Mouse (Mus musculus) liver, adult 2 months (tissue): ENCODE results near the gene Evpl. TPM values are rescaled to one million over a fixed set of nuclear protein-coding genes. Genes with fewer than 3 reads are reported as not detected.

Source experiments
- DNase-seq: peaks from one replicate; pipeline ENCODE4 v3.0.0-alpha.2; 2011; ENCODE audit warnings: low read depth, low spot score; ENCODE audit errors: extremely low read depth
- H3K27ac ChIP-seq: fragments of 200-500 bp; replicated peaks from 2 replicates; pipeline ENCODE4 v1.5.1; 2012; ENCODE audit warnings: low read depth, mild to moderate bottlenecking, control low read depth, inconsistent platforms, low read length; ENCODE audit not compliant: insufficient read depth
- H3K27me3 ChIP-seq: fragments of 200-500 bp; 2 replicates; pipeline ENCODE4 v1.6.1; 2012; ENCODE audit warnings: mild to moderate bottlenecking, moderate library complexity, low read length, inconsistent platforms; ENCODE audit not compliant: control insufficient read depth, insufficient read depth
- H3K36me3 ChIP-seq: fragments of 200-500 bp; 2 replicates; pipeline ENCODE4 v1.6.1; 2012; ENCODE audit warnings: low read length, inconsistent platforms; ENCODE audit not compliant: control insufficient read depth, insufficient read depth
- H3K4me1 ChIP-seq: fragments of 200-500 bp; 2 replicates; pipeline ENCODE4 v1.6.1; 2011; ENCODE audit warnings: low read length; ENCODE audit not compliant: control insufficient read depth, insufficient read depth
- H3K4me3 ChIP-seq: fragments of 200-500 bp; 2 replicates; pipeline ENCODE4 v1.5.1; 2011; ENCODE audit warnings: low read depth, mild to moderate bottlenecking, control low read depth, low read length, moderate library complexity; ENCODE audit not compliant: insufficient read depth
- H3K79me2 ChIP-seq: fragments of 200-500 bp; 2 replicates; pipeline ENCODE4 v1.6.1; 2012; ENCODE audit warnings: inconsistent platforms, mild to moderate bottlenecking, low read length, moderate library complexity; ENCODE audit not compliant: control insufficient read depth, insufficient read depth
- H3K9ac ChIP-seq: fragments of 200-500 bp; 2 replicates; pipeline ENCODE4 v1.6.1; 2012; ENCODE audit warnings: low read depth, mild to moderate bottlenecking, control low read depth, inconsistent platforms, low read length
- CTCF ChIP-seq: fragments of 200-500 bp; IDR thresholded peaks from 2 replicates; pipeline ENCODE4 v1.5.1; 2011; ENCODE audit warnings: low read depth, low read length, control low read depth
- POLR2A ChIP-seq: fragments of 200-500 bp; IDR thresholded peaks from 2 replicates; pipeline ENCODE4 v1.6.1; 2011; ENCODE audit warnings: low read length, control low read depth; ENCODE audit not compliant: insufficient read depth; ENCODE audit errors: extremely low read depth
- WGBS: fragments of 180-500 bp; shearing (Covaris S2); methylation state at CpG from one replicate; pipeline ENCODE4 v1.1.7; 2018; 5-methylcytosine and 5-hydroxymethylcytosine counted together
- polyA plus RNA-seq: library from polyadenylated mRNA; depleted of rRNA; stranded (reverse); fragments of >200 nt; gene quantifications from 2 replicates; pipeline ENCODE4 v1.2.3, GENCODE M21; 2012
- total RNA-seq: library from RNA; depleted of rRNA; stranded (reverse); fragments of >200 nt; gene quantifications from 2 replicates; pipeline ENCODE4 v1.2.3, GENCODE M21; 2014

Evpl gene
- total and polyA plus RNA-seq, 2 experiments: 0.12 to 0.18 TPM

DNA sequence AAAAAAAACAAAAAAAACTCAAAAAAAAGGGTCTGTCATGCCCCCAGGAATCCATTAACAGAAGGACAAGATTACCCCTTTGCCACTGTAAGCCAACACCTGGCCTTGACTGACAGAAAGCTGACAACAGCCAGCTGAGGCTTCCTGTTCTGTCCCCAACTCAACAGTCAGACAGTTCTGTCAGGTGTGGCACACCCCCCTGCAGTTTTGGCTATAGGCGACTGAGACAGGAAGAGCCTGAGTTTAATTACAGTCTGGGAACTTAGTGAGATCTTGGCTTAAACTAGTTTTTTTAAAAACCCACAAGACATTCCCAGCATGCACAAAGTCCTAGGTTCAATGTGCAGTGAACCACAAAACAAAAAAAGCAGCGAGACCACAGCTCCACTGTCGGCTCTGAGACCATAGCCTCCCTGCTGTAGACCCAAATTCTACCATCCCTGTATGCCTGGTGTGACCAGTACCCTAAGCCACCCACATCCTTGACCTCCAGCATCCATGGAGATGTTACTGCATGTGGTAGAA, 15.3 kb upstream of the Evpl start:
- no peak for DNase-seq
- Histone ChIP-seq H3K27ac (no peak overlapping the region), H3K36me3 (peaks cover 50% of the 10 kb centered on the region; the same call in 1 of the 2 replicates), H3K4me3 (no peak overlapping the region), H3K4me1 (no peaks in the 10 kb centered on the region), H3K79me2 (no peaks in the 10 kb centered on the region), H3K27me3 (no peaks in the 10 kb centered on the region), H3K9ac (no peak overlapping the region)
- TF ChIP-seq CTCF (no peak), POLR2A (no peak)
- 94% methylated on average over 3 of the region's 3 CpGs for WGBS

DNA sequence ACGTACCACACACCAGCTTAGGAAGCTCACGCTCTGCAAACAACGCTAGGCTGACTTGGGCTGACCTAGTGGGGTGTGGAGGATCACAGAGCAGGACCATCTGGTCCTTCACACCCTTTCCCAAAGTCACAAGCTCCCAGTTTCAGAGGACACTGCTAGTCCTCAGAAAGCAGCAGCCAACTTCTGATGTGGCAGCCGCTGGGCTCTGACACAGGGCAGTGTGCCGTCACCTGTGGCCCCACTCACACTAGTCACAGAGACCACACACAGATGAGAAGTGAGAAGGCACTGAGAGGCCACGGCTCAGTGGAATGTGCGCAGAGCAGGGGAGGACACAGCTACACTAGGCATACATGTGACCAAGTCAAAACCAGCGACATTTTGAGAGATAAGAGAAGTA, 13.0 kb upstream of the Evpl start:
- TF ChIP-seq POLR2A: no peak
- no peak for TF ChIP-seq CTCF
- Histone ChIP-seq H3K27ac (no peak overlapping the region), H3K4me3 (no peak overlapping the region), H3K36me3 (peaks cover 64% of the 10 kb centered on the region; the same call in 1 of the 2 replicates), H3K79me2 (no peaks in the 10 kb centered on the region), H3K27me3 (no peaks in the 10 kb centered on the region), H3K4me1 (no peaks in the 10 kb centered on the region), H3K9ac (no peak overlapping the region)
- DNase-seq: no peak
- WGBS: 96% methylated on average over 8 of the region's 8 CpGs

DNA sequence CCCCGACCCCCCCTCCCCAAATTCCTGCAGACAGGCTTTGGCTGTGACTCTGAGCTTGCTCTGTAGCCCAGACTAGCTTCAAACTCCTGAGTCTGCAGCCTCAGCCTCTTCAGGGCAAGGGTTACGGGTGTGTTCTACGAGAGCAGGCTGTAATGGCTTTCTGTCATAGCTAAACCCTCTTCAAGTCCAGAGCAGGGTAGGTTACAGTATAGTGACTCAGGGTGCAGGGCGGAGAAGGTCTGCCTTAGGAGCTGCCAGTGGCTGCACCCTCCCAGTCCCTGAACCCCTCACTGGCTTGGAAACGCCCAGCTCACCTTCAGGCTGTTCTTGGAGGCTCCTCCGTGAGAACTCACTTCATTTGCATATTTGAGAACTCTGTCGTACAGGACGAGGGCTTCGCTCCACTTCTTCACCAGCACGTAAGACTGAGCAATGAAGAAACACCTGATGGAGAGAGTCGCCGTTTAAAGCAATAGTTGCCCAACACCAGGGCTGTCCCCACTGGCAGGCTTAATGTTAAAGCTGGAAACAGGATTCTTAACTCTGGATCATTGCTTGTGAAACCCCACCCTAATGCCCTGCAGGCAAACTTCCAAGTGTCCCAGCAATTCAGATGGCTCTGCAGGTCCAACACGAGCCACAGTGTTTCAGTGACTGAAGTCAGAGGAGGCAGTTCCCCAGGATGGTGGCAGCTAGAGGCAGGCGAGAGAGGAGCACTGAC, 9.8 kb upstream of the Evpl start:
- no peaks in the 10 kb centered on the region for H3K79me2 ChIP-seq
- TF ChIP-seq POLR2A: no peak
- no peak for TF ChIP-seq CTCF
- no peaks in the 10 kb centered on the region for H3K4me1 ChIP-seq
- no peak overlapping the region for H3K27ac ChIP-seq
- no peak overlapping the region for H3K9ac ChIP-seq
- no peaks in the 10 kb centered on the region for H3K27me3 ChIP-seq
- H3K36me3 ChIP-seq: peaks cover 61% of the 10 kb centered on the region; the same call in 1 of the 2 replicates
- WGBS: 92% methylated on average over 14 of the region's 14 CpGs
- no peak overlapping the region for H3K4me3 ChIP-seq
- no peak for DNase-seq

DNA sequence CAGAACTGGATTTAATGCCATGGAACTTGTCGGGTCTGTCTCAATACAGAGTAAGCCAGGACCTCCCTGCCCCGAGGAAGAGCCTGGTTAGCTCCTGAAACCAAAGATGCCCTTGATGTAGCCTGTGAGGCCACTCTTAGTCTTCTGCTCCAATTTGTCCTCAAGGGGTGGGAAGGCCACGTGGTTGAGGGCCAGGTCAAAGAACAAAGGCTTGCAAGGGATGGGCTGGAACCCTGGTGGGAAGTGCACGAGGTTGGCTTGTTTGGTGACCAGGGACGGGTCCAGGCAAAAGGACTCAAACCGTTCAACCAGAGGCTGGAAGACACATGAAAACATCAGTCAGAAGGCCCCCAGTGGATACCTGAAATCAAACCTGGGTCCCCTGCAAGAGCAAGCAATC, 7.7 kb upstream of the Evpl start:
- Histone ChIP-seq H3K36me3 (peaks cover 47% of the 10 kb centered on the region; the same call in 1 of the 2 replicates), H3K79me2 (no peaks in the 10 kb centered on the region), H3K4me1 (no peaks in the 10 kb centered on the region), H3K9ac (no peak overlapping the region), H3K27ac (no peak overlapping the region), H3K4me3 (no peak overlapping the region), H3K27me3 (no peaks in the 10 kb centered on the region)
- no peak for TF ChIP-seq CTCF
- TF ChIP-seq POLR2A: no peak
- no peak for DNase-seq
- 72% methylated on average over 6 of the region's 6 CpGs for WGBS

DNA sequence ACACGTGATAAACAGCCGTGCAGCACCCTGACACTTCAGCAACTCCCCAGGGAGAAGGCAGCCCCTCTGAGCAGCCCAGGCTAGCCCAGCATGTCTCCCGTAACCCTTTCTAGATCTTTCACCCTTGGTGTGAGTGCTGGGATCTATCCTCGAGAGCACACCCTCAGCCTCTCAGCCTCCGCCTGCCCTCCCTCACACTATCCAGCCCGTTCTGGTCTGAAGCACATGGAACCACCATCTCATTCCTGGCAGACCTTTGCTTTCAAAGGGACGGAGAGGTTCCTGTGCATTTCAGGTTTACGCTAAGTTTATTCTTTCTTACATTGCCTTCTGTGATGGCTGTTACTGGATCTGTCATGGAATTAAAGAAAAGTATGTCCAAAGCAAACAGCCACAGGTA, 6.7 kb upstream of the Evpl start:
- H3K27ac ChIP-seq: no peak overlapping the region
- peaks cover 39% of the 10 kb centered on the region; the same call in 1 of the 2 replicates for H3K36me3 ChIP-seq
- no peak overlapping the region for H3K9ac ChIP-seq
- H3K4me3 ChIP-seq: no peak overlapping the region
- no peaks in the 10 kb centered on the region for H3K79me2 ChIP-seq
- TF ChIP-seq CTCF (no peak), POLR2A (no peak)
- WGBS: 87% methylated on average over 8 of the region's 8 CpGs
- H3K4me1 ChIP-seq: no peaks in the 10 kb centered on the region
- DNase-seq: no peak
- H3K27me3 ChIP-seq: no peaks in the 10 kb centered on the region

DNA sequence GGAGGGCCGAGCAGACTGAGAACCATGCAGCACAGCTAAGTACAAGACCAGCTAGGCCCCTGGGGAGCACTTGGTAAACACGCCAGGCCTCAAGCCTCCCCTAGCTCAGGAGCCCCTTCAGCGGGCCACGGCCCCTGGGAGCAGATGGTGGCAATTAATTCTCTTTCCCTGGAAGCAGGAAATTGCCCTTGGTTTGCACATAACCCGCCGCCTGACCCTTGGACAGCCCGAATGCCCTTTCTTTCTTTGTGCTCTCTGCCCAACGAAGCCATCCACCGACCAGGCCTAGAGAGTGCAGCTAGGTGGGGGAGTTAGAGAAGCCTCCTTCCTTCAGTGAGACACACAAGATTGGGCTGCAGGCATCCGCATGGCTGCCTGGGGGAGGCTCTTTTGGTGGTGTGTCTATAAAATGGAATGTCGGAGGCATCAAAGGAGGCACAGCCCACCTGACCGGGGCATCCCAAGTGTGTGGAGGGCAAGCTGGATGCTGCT, 3.9 kb upstream of the Evpl start:
- Histone ChIP-seq H3K4me3 (no peak overlapping the region), H3K79me2 (no peaks in the 10 kb centered on the region), H3K36me3 (peaks cover 15% of the 10 kb centered on the region; the same call in 1 of the 2 replicates), H3K27me3 (no peaks in the 10 kb centered on the region), H3K9ac (no peak overlapping the region), H3K27ac (no peak overlapping the region), H3K4me1 (no peaks in the 10 kb centered on the region)
- WGBS: 71% methylated on average over 12 of the region's 12 CpGs
- no peak for DNase-seq
- no peak for TF ChIP-seq POLR2A
- no peak for TF ChIP-seq CTCF
